Mouse (Mus musculus) testis, adult 2 months (tissue): ENCODE results near the gene Pid1.

Source experiments
- CTCF ChIP-seq: fragments of 200-500 bp; IDR thresholded peaks from 2 replicates; pipeline ENCODE4 v1.5.1; 2012; ENCODE audit warnings: low read depth, mild to moderate bottlenecking, inconsistent platforms, low read length, moderate library complexity; ENCODE audit not compliant: control insufficient read depth, insufficient read depth, insufficient replicate concordance
- POLR2A ChIP-seq: fragments of 200-500 bp; IDR thresholded peaks from 2 replicates; pipeline ENCODE4 v1.6.1; 2012; ENCODE audit warnings: low read depth, mild to moderate bottlenecking, inconsistent platforms, low read length, moderate library complexity; ENCODE audit not compliant: control insufficient read depth

DNA sequence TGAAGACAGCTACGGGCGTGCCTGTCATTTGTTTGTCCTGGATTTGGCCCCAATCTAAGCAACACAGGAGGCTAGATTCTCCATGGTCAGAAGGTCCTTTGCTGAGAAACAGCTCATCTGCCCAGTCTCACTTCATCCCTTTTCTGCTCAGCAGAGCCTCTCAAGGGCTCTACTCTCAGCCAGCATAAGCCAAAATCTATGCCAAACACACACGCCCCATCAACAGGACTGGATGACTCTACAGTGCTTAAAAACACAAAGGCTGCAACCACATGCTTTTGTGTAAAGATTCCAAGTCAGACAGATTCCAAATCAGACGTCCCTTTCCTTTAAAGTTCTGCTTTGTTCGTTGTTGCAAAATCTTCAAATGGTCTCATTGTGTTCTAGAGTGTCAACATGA is 174.5 kb downstream of the Pid1 start:
- TF ChIP-seq CTCF = no peak
- no peak for TF ChIP-seq POLR2A
